Mouse (Mus musculus): ENCODE measurements at regions not wholly inside any gene's neighbourhood (a gene's known extent, or its start where the extent isn't known, plus 50 kb on each side); places are given as distances from the start of the nearest gene placed in this dataset.

GRCm38 (mm10) chr1:184281768-184282167 is 247.7 kb upstream of the 1700056E22Rik start:
- no peak for DNase-seq

- no peak for DNase-seq
These were observed 245.2 kb upstream of the 1700056E22Rik start for GRCm38 (mm10) chr1:184279263-184279662.

GRCm38 (mm10) chr1:184277001-184277400 is 242.9 kb upstream of the 1700056E22Rik start:
- no peak for DNase-seq

DNA sequence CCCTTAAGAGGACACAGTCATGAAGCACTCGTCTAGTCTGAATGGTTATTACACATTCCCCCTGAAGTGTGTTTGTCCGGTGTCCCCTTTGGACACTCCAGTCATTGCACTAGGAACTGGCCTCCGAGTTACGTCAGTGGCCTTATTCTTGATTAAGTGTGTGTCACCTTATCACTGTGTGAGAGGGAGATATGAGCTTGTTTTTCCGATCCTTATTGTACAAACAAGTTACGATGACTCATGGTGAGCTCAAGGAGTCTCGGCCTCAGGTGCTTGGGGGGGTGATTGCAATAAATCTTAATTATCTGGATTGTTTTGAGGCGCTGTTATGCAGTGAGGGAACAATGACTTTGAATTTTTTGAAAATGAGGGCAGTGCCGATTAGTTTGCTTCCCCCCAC is 241.8 kb upstream of the 1700056E22Rik start:
- no peak for DNase-seq

DNA sequence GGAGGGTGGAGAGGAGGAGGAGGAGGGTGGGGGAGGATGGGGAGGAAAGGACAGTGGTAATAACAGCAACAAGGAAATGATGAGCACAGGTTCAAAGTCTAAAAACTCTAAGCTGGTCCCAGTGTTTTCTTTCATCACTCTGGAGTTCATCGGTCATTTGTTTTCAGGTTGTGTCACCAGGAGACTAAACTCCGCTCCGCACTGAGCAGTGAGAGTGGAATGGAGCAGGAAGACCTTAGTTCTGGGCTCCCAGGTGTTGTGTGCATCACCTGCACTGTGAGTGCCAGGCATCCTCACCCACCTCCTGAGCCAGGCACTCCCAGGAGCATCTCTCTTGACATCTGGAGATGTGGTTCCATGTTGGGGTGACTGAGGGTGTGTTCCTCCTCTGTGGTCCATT is 241.3 kb upstream of the 1700056E22Rik start:
- DNase-seq = no peak

GRCm38 (mm10) chr1:184274704-184275103 is 240.6 kb upstream of the 1700056E22Rik start:
- DNase-seq = no peak

DNA sequence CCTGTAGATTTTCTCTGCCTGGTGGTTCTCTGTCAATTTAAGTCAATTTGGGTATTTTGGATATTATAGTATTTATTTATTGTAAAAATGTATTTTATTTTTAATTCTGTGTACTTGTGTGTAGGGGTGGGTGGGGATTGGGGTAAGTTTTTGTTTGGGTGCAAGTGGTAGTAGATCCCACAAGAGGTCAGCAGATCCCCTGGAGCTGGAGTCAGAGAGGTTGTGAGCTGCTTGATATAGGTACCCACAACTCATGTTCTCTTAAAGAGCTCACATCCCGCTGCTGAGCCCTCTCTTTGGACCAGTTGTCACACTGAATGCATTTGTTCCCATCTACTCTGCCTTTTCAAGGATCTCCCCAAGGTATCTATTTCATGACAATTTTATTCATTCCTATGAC is 239.6 kb upstream of the 1700056E22Rik start:
- no peak for DNase-seq

DNA sequence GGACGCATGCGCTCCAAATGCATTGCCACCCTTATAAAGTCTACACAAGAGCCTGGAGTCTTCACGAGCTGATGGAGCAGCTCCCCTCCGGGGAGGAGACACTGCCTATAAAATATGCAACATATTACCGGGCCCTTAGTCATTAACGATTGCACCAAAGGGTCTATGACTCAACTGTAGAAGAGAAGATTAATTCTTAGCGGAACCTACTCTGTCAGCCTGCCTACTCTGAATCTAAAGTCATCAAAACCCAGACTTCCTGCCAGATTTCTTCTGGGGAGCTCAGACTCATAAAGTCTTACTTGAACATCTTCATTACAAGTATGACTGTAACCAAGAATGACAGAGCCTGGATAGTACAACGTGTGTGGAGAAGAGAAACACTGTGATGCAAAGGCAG is 237.2 kb upstream of the 1700056E22Rik start:
- no peak for DNase-seq

DNA sequence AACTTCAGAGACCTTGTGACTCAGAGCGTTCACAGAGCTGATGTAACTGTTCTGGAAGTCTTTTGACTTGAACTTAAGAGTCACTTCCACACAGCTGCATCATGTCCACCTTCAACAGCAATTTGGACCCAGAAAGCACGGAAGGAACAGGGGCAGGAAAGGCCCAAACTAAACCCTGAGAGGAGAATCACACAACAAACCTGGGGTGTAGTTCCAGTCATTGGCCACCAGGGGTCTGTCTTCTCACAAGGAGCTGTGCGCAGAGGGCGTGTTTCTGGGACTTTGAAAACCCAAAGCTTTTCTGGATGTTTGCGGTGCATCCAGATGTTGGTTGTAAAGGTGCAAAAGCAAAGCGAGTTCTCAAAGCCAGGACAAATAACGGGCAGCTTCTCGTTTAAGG is 231.9 kb upstream of the 1700056E22Rik start:
- DNase-seq = peak; percentile 39 to 69

DNA sequence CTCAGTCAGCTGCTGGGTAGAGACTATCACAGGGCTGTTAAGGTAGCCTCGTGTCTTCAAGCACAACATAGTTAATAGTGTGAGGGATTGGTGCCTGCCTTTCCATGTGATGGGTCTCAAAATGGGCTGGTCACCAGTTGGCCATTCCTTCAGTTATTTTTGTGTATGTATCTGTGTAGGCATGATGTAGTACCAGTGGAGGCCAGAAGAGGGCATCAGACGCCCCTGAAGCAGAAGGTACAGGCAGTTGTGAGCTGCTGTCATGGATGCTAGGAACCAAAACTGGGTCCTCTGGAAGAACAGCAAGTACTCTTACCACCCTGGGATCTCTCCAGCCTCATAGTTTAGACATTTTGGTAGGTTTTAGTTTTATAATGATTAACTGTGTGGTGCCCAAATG is 228.9 kb upstream of the 1700056E22Rik start:
- peak in 1 of 2 experiments; percentile 4 for DNase-seq

DNA sequence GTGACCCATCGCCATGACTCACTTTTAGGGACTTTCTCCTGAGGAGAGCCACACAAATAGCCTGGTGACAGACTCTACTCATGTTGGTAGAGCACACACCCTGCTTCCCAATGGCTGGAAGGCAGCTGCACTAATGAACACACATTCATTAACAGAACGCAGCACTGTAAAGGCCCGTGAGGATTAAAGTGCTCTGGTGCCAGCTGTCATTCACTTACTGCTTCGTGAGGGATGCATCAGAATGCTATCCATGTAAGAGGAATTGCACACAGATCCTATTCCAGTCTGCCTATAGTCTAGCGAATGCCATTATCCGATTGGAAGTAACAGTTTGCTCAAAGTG is 227.3 kb upstream of the 1700056E22Rik start:
- no peak for DNase-seq

GRCm38 (mm10) chr1:184260722-184261384 is 226.8 kb upstream of the 1700056E22Rik start:
- no peak for DNase-seq

- no peak for DNase-seq
These were observed 225.8 kb upstream of the 1700056E22Rik start for GRCm38 (mm10) chr1:184259853-184260252.

DNA sequence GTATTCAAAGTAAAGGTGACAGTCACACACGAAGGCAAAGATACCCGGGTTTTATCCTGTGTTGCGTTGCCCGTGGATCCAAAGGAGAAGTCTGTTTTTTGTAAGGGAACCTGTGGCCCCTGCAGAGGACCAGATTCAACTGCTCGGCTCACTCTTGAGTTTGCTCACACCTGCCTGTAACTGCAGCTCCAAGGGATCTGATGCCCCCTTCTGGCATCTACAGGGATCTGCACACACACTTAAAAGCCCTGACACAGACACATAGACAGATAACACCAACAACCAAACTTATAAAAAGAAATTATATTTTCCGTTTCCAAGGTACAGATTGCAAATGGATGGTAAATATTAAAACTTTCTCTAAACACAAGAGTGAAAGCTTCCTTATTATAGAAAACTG is 223.3 kb upstream of the 1700056E22Rik start:
- no peak for DNase-seq

GRCm38 (mm10) chr1:184254951-184255350 is 220.8 kb upstream of the 1700056E22Rik start:
- DNase-seq = no peak

DNA sequence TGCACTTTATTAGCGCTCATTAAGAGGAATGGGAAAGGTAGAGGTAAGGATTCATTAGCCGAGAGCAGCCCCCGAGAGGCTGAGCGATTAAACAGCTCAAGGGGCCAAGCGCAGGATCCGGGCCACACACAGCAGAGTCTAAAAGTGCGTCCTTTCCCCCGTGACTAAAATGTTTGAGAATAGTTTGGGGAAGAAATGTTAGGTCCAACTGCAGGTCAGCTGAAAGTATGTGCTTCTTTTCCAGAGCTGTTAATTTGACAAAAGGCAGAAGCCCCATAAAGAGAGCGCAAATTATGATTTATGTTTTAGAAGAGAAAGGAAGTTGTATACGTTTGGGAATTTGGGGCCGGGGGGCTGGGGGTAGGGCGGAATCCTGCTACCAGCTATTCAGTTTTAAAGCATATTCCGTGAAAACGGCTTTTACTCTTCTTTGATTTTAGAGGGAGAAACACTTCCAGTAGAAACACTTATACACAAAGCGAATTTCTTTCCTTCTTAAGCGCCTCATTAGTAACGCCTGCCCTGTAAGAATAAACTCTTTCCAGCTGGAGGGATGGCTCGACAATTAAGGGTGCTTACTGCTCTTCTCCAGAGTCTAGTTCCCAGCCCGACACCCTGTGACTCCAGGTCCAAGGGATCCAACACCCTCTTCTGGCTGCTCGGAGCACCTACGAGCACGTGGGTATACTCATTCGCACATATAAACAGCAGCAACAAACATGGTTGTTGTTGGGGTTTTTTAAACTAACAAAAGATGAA is 210.8 kb upstream of the 1700056E22Rik start:
- no peak for DNase-seq

DNA sequence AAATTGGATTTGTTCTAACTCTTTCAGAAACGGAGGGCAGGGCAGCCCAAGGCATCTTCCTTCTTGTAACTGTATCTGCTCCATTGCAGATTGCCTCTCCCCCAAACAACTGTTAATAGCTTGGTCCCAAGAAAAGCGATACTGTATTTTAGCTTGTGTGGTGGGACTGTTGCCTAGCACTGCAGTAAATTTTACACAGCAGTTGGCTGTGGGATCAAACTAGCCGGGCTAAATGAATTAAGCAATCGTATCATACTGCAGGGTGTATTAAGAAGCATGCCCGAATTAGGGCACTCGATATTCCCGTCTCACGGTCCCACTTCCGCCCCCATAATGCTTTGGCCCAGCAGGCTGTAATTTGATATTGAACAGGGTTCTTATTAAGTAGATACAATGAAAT is 210.2 kb upstream of the 1700056E22Rik start:
- DNase-seq = no peak

DNA sequence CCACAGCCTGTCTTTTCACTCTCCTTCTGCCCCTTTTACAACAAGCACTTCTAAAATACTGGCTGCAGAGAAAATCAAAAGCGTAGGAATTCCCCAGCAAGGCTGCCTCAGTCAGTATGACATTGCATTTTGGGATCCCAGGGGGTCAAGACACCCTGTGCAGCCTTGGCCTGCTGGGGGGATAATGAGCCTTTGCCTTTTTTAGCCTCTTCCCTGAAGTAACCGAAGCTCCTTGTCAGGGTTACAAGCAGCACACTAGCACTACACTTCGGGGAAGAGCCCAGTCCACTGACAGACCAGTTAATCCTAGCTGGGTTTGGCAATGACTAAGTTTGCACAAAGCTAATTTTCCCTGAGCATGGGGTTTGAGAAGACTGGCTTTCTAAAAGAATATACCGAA is 207.7 kb upstream of the 1700056E22Rik start:
- no peak for DNase-seq

DNA sequence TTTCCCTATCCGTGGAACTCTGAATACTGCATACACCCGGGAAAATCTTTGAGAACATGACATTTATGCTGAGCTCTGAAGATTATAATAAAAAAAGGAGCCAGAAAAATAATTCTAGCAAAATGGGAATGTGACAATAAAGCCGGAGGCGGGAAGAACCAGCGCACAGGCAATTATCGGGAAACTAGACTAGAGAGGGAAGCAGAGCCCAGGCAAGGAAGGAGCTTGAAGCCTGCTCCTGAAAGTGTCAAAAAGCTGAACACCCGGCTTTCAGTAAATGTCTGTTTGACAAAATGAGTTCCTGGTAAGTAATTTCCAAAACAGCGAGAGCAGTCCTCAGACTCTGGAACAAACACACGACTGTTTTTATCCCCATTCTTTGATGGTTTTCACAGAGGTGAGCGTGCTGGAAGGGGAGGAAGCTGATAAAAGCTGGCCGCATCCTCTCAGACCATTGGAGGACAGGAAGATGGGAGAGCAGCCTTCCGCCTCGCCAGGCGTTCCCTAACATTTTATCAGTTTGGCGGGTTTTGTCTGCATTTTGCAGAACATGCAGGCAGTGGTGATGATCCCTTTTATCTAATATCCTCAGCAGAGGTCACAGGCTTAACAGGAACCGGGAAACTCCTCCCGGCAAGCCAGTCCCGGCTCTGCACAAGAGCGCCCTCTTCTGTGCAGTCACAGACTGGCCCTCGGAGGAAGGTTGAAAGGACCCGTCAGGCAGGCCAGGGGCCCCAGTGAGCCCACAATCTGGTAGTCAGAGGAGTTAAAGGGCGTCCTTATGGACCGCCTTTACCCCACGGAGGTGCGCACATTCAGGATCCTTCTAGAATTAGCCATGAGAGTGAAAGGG is 201.3 kb upstream of the 1700056E22Rik start:
- peak; percentile 81 to 89 for DNase-seq

GRCm38 (mm10) chr1:184234320-184234988 is 200.4 kb upstream of the 1700056E22Rik start:
- DNase-seq = no peak

DNA sequence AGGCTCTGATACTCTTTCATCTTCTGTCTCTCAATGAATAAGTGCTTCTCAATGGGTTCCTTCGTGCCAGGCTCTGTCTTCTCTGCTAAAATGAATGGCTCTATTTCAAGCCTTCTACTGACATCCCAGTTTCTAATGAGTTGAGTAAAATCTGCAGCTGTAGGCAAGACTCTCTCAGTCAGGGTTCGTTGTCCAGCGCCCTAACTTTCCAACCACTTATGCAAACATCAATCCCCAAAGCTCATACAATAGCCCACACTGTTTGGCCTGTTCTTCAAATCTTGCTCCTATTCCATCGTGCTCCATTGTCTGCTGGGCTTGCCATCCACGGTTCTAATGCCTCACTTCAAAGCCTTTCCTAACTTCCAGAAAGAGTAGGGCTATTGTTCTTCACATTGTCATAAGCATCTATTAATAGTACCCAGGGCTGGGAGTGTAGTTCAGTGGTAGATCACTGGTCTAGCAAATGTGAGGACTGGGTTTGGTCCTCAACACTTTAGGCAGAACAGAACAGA is 199.7 kb upstream of the 1700056E22Rik start:
- DNase-seq = no peak

DNA sequence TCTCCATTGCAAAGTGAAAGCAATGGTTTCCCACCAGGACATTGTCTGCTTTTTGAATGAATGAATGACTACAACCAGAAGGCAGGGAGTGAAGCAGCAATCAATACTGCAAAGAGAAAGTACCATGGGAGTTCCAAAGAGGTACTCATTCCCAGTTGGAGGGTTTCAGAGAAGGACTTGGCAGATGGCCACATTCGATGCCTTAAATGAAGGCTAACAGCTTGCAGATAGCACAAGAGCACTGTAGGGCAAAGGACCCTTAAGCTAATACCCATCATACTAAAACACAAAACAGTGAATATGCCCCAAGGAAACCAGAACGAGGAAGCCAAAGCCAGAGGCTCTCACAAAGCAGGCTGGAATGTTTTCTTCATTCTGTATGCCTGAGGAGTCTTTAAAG is 188.2 kb upstream of the 1700056E22Rik start:
- DNase-seq = no peak

DNA sequence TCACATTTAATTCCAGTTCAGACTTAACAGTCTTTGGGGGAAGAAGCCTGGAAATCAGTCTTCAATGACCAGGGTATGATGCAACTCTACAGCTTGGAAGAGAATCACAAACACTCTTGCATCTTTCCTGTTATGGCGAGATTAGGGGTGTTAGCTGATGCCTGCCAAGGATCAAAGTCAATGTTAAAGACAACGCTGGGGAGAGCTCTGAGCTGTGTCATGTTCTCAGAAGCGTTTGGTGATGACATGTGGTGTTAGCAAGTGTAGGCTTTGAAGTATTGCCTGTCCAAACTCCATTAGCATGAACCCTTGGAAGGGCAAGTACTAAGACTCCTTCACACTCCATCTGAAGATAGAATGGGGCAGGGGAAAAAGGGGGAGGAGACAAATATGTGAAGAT is 187.7 kb upstream of the 1700056E22Rik start:
- no peak for DNase-seq
